Mouse (Mus musculus): ENCODE results near the gene Ambra1. TPM values are rescaled to one million over a fixed set of nuclear protein-coding genes. Genes with fewer than 3 reads are reported as not detected.

The Ambra1 gene
- polyA plus RNA-seq, 1 experiment from 2014 or later = 21.5 TPM

- ATAC-seq (ENCODE audit: insufficient read depth, low FRiP score, low TSS enrichment) (no peak), DNase-seq (ENCODE audit: low spot score) (peak; percentile 29)
- 3% methylated on average over 31 of the region's 37 CpGs for WGBS
- no peak overlapping the region for H3K9ac ChIP-seq (ENCODE audit: low read length)
- H3K27ac ChIP-seq (ENCODE audit: low read depth, low read length) = no peak overlapping the region
- H3K9me3 ChIP-seq (ENCODE audit: control insufficient read depth, low read length) = no peaks in the 10 kb centered on the region
- peak overlapping the region; percentile 39 for H3K4me3 ChIP-seq (ENCODE audit: low read depth, low read length)
- peaks cover 1% of the 10 kb centered on the region for H3K36me3 ChIP-seq (ENCODE audit: control insufficient read depth, insufficient read depth, low read length)
- peaks cover 7% of the 10 kb centered on the region; the same call in 1 of the 2 replicates for H3K4me1 ChIP-seq (ENCODE audit: control insufficient read depth, insufficient read depth, low read length)
- H3K4me2 ChIP-seq (ENCODE audit: low read depth) = peak overlapping the region; percentile 64
- peaks cover 35% of the 10 kb centered on the region for H3K27me3 ChIP-seq (ENCODE audit: control insufficient read depth, insufficient read depth, low read length)
Measured at GRCm38 (mm10) chr2:91922586-91923414, 192.9 kb downstream of the Ambra1 start.

GRCm38 (mm10) chr2:91923415-91924337 is 193.7 kb downstream of the Ambra1 start:
- Histone ChIP-seq H3K27me3 (ENCODE audit: control insufficient read depth, insufficient read depth, low read length) (peaks cover 35% of the 10 kb centered on the region), H3K4me3 (ENCODE audit: low read depth, low read length) (peak overlapping the region; percentile 18; the same call in 1 of the 2 replicates), H3K4me1 (ENCODE audit: control insufficient read depth, insufficient read depth, low read length) (peaks cover 10% of the 10 kb centered on the region; the same call in 1 of the 2 replicates), H3K27ac (ENCODE audit: low read depth, low read length) (no peak overlapping the region), H3K4me2 (ENCODE audit: low read depth) (peak overlapping the region; percentile 34), H3K36me3 (ENCODE audit: control insufficient read depth, insufficient read depth, low read length) (no peaks in the 10 kb centered on the region; the same call in 1 of the 2 replicates), H3K9me3 (ENCODE audit: control insufficient read depth, low read length) (no peaks in the 10 kb centered on the region), H3K9ac (ENCODE audit: low read length) (no peak overlapping the region)
- 6% methylated on average over 54 of the region's 54 CpGs for WGBS
- 0 out of 2 replicates have a peak, but pooled peaks have one; percentile 21 for ATAC-seq (ENCODE audit: insufficient read depth, low FRiP score, low TSS enrichment)
- peak; percentile 81 for DNase-seq (ENCODE audit: low spot score)

GRCm38 (mm10) chr2:91924726-91925125 is 194.8 kb downstream of the Ambra1 start:
- ATAC-seq (ENCODE audit: insufficient read depth, low FRiP score, low TSS enrichment) (no peak), DNase-seq (ENCODE audit: low spot score) (no peak)
- Histone ChIP-seq H3K9me3 (ENCODE audit: control insufficient read depth, low read length) (no peaks in the 10 kb centered on the region), H3K36me3 (ENCODE audit: control insufficient read depth, insufficient read depth, low read length) (no peaks in the 10 kb centered on the region; the same call in 1 of the 2 replicates), H3K4me1 (ENCODE audit: control insufficient read depth, insufficient read depth, low read length) (peaks cover 16% of the 10 kb centered on the region), H3K27ac (ENCODE audit: low read depth, low read length) (no peak overlapping the region), H3K4me3 (ENCODE audit: low read depth, low read length) (no peak overlapping the region), H3K9ac (ENCODE audit: low read length) (no peak overlapping the region), H3K4me2 (ENCODE audit: low read depth) (no peak overlapping the region), H3K27me3 (ENCODE audit: control insufficient read depth, insufficient read depth, low read length) (peaks cover 35% of the 10 kb centered on the region)
- WGBS = 55% methylated on average over 1 of the region's 1 CpGs

GRCm38 (mm10) chr2:91925442-91925841 is 195.5 kb downstream of the Ambra1 start:
- no peaks in the 10 kb centered on the region for H3K9me3 ChIP-seq (ENCODE audit: control insufficient read depth, low read length)
- H3K4me1 ChIP-seq (ENCODE audit: control insufficient read depth, insufficient read depth, low read length) = peaks cover 17% of the 10 kb centered on the region
- no peak for ATAC-seq (ENCODE audit: insufficient read depth, low FRiP score, low TSS enrichment)
- H3K9ac ChIP-seq (ENCODE audit: low read length) = no peak overlapping the region
- no peak overlapping the region for H3K4me3 ChIP-seq (ENCODE audit: low read depth, low read length)
- no peak overlapping the region for H3K27ac ChIP-seq (ENCODE audit: low read depth, low read length)
- peaks cover 33% of the 10 kb centered on the region for H3K27me3 ChIP-seq (ENCODE audit: control insufficient read depth, insufficient read depth, low read length)
- H3K36me3 ChIP-seq (ENCODE audit: control insufficient read depth, insufficient read depth, low read length) = no peaks in the 10 kb centered on the region; the same call in 1 of the 2 replicates
- DNase-seq (ENCODE audit: low spot score) = no peak
- WGBS = 85% methylated on average over 14 of the region's 15 CpGs
- H3K4me2 ChIP-seq (ENCODE audit: low read depth) = no peak overlapping the region

GRCm38 (mm10) chr2:91926949-91927348 is 197.0 kb downstream of the Ambra1 start, which contains the start of gene Chrm4:
Gene Chrm4, plus strand, starts transcription at chr2:91927249.
- Histone ChIP-seq H3K27me3 (ENCODE audit: control insufficient read depth, insufficient read depth, low read length) (peaks cover 22% of the 10 kb centered on the region), H3K4me1 (ENCODE audit: control insufficient read depth, insufficient read depth, low read length) (peaks cover 17% of the 10 kb centered on the region), H3K9ac (ENCODE audit: low read length) (no peak within 1 kb of the TSS), H3K36me3 (ENCODE audit: control insufficient read depth, insufficient read depth, low read length) (no peaks in the 10 kb centered on the region; the same call in 1 of the 2 replicates), H3K4me2 (ENCODE audit: low read depth) (no peak within 1 kb of the TSS; the same call in 1 of the 2 replicates), H3K27ac (ENCODE audit: low read depth, low read length) (no peak within 1 kb of the TSS), H3K4me3 (ENCODE audit: low read depth, low read length) (no peak within 1 kb of the TSS), H3K9me3 (ENCODE audit: control insufficient read depth, low read length) (no peaks in the 10 kb centered on the region)
- ATAC-seq (ENCODE audit: insufficient read depth, low FRiP score, low TSS enrichment) = no peak
- 91% methylated on average over 3 of the region's 3 CpGs for WGBS
- DNase-seq (ENCODE audit: low spot score) = no peak

- Histone ChIP-seq H3K9me3 (ENCODE audit: control insufficient read depth, low read length) (no peaks in the 10 kb centered on the region), H3K4me1 (ENCODE audit: control insufficient read depth, insufficient read depth, low read length) (peaks cover 23% of the 10 kb centered on the region), H3K4me3 (ENCODE audit: low read depth, low read length) (no peak overlapping the region; the same call in 1 of the 2 replicates), H3K4me2 (ENCODE audit: low read depth) (no peak overlapping the region; the same call in 1 of the 2 replicates), H3K9ac (ENCODE audit: low read length) (no peak overlapping the region), H3K36me3 (ENCODE audit: control insufficient read depth, insufficient read depth, low read length) (no peaks in the 10 kb centered on the region; the same call in 1 of the 2 replicates), H3K27me3 (ENCODE audit: control insufficient read depth, insufficient read depth, low read length) (peaks cover 12% of the 10 kb centered on the region), H3K27ac (ENCODE audit: low read depth, low read length) (no peak overlapping the region)
- 39% methylated on average over 34 of the region's 34 CpGs for WGBS
- DNase-seq (ENCODE audit: low spot score) = peak; percentile 86
- ATAC-seq (ENCODE audit: insufficient read depth, low FRiP score, low TSS enrichment) = no peak
Measured at GRCm38 (mm10) chr2:91927826-91928533, 198.0 kb downstream of the Ambra1 start.

GRCm38 (mm10) chr2:91928534-91929350 is 198.8 kb downstream of the Ambra1 start:
- no peak overlapping the region; the same call in 1 of the 2 replicates for H3K4me2 ChIP-seq (ENCODE audit: low read depth)
- H3K36me3 ChIP-seq (ENCODE audit: control insufficient read depth, insufficient read depth, low read length) = no peaks in the 10 kb centered on the region; the same call in 1 of the 2 replicates
- no peak overlapping the region; the same call in 1 of the 2 replicates for H3K9ac ChIP-seq (ENCODE audit: low read length)
- ATAC-seq (ENCODE audit: insufficient read depth, low FRiP score, low TSS enrichment) (no peak), DNase-seq (ENCODE audit: low spot score) (no peak)
- H3K4me1 ChIP-seq (ENCODE audit: control insufficient read depth, insufficient read depth, low read length) = peaks cover 28% of the 10 kb centered on the region
- no peaks in the 10 kb centered on the region for H3K9me3 ChIP-seq (ENCODE audit: control insufficient read depth, low read length)
- H3K27me3 ChIP-seq (ENCODE audit: control insufficient read depth, insufficient read depth, low read length) = peaks cover 4% of the 10 kb centered on the region
- WGBS = 66% methylated on average over 23 of the region's 23 CpGs
- H3K4me3 ChIP-seq (ENCODE audit: low read depth, low read length) = no peak overlapping the region; the same call in 1 of the 2 replicates
- no peak overlapping the region for H3K27ac ChIP-seq (ENCODE audit: low read depth, low read length)

All from neural tube, embryonic 11.5 days (tissue).